Mouse (Mus musculus): Measurements from ENCODE around the gene Gm8453.
"Not testable (repeated sequence)": the region's sequence is repeated elsewhere in the genome, so short reads cannot be mapped to it uniquely, and the experiment has no call there.

Gm8453 gene

GRCm38 (mm10) chr7:22229384-22229783 lies at the start of gene Gm8453:
TSS of gene Gm8453 (minus strand) at chr7:22229484.
- DNase-seq (ENCODE audit: low spot score in 2 of 2) = not testable (repeated sequence)

GRCm38 (mm10) chr7:22201164-22201563 lies 28.1 kb downstream of the Gm8453 start, which contains the start of gene Gm8653:
TSS of gene Gm8653 (minus strand) at chr7:22201264.
- not testable (repeated sequence) for DNase-seq (ENCODE audit: low spot score in 2 of 2)

GRCm38 (mm10) chr7:22189077-22189476 lies 40.2 kb downstream of the Gm8453 start, which contains the start of gene Vmn1r143:
TSS of gene Vmn1r143 (plus strand) at chr7:22189377.
- DNase-seq (ENCODE audit: low spot score in 2 of 2) = not testable (repeated sequence)

All from spleen, postnatal 14 days (tissue).